Mouse (Mus musculus): ENCODE data around the gene Lgals3bp.
"Not testable (repeated sequence)": the region's sequence is repeated elsewhere in the genome, so short reads cannot be mapped to it uniquely, and the experiment has no call there.

The Lgals3bp gene

GRCm38 (mm10) chr11:118397806-118398530 is 3.9 kb downstream of the Lgals3bp start:
- peak; percentile 41 for DNase-seq

- peak; percentile 5 for DNase-seq
These were observed 7.4 kb downstream of the Lgals3bp start for GRCm38 (mm10) chr11:118394538-118394937.

- peak; percentile 5 for DNase-seq
These were observed 7.9 kb downstream of the Lgals3bp start for GRCm38 (mm10) chr11:118393991-118394390.

- DNase-seq = peak; percentile 4
These were observed 14.1 kb downstream of the Lgals3bp start for GRCm38 (mm10) chr11:118387816-118388215.

GRCm38 (mm10) chr11:118379251-118380009 is 22.5 kb downstream of the Lgals3bp start:
- peak; percentile 93 for DNase-seq

- DNase-seq = no peak
These were observed 23.2 kb downstream of the Lgals3bp start for GRCm38 (mm10) chr11:118378656-118379055.

GRCm38 (mm10) chr11:118376323-118376722 is 25.6 kb downstream of the Lgals3bp start:
- not testable (repeated sequence) for DNase-seq

- no peak for DNase-seq
These were observed 26.0 kb downstream of the Lgals3bp start for GRCm38 (mm10) chr11:118375881-118376280.

GRCm38 (mm10) chr11:118375461-118375860 is 26.4 kb downstream of the Lgals3bp start:
- no peak for DNase-seq

GRCm38 (mm10) chr11:118375006-118375405 is 26.9 kb downstream of the Lgals3bp start:
- DNase-seq = no peak

- no peak for DNase-seq
These were observed 27.4 kb downstream of the Lgals3bp start for GRCm38 (mm10) chr11:118374506-118374905.

GRCm38 (mm10) chr11:118372641-118373040 is 29.3 kb downstream of the Lgals3bp start:
- no peak for DNase-seq

- DNase-seq = no peak
These were observed 30.0 kb downstream of the Lgals3bp start for GRCm38 (mm10) chr11:118371876-118372275.

- peak; percentile 6 for DNase-seq
These were observed 32.2 kb downstream of the Lgals3bp start for GRCm38 (mm10) chr11:118369657-118370056.

- DNase-seq = no peak
These were observed 32.6 kb downstream of the Lgals3bp start for GRCm38 (mm10) chr11:118369251-118369650.

GRCm38 (mm10) chr11:118368330-118368729 is 33.6 kb downstream of the Lgals3bp start:
- DNase-seq = peak; percentile 73

GRCm38 (mm10) chr11:118366559-118366958 is 35.3 kb downstream of the Lgals3bp start:
- no peak for DNase-seq

- peak; percentile 3 for DNase-seq
These were observed 35.8 kb downstream of the Lgals3bp start for GRCm38 (mm10) chr11:118366108-118366507.

- peak; percentile 6 for DNase-seq
These were observed 36.7 kb downstream of the Lgals3bp start for GRCm38 (mm10) chr11:118365171-118365570.

GRCm38 (mm10) chr11:118364021-118364420 is 37.9 kb downstream of the Lgals3bp start:
- DNase-seq = peak; percentile 5

GRCm38 (mm10) chr11:118362971-118363518 is 38.8 kb downstream of the Lgals3bp start:
- peak; percentile 10 for DNase-seq

- DNase-seq = peak; percentile 3
These were observed 39.4 kb downstream of the Lgals3bp start for GRCm38 (mm10) chr11:118362501-118362900.

GRCm38 (mm10) chr11:118360907-118361341 is 41.0 kb downstream of the Lgals3bp start:
- peak; percentile 51 for DNase-seq

GRCm38 (mm10) chr11:118360491-118360890 is 41.4 kb downstream of the Lgals3bp start:
- peak; percentile 9 for DNase-seq
